Mouse (Mus musculus) urinary bladder, postnatal 25 days (tissue): ENCODE results near the gene Ephb1.

Experiments
- DNase-seq: peaks from one replicate; pipeline ENCODE4 v3.0.0; 2022; ENCODE audit warnings: low spot score

Ephb1 gene

GRCm38 (mm10) chr9:102354561-102354973, at the start of gene Ephb1:
Ephb1 (minus strand) TSS chr9:102354693.
- peak; percentile 59 for DNase-seq

GRCm38 (mm10) chr9:102403086-102404021, 48.9 kb upstream of the Ephb1 start:
- peak; percentile 27 for DNase-seq

- no peak for DNase-seq
These were observed 48.2 kb upstream of the Ephb1 start for GRCm38 (mm10) chr9:102402671-102403070.

GRCm38 (mm10) chr9:102388266-102388665, 33.8 kb upstream of the Ephb1 start:
- no peak for DNase-seq

GRCm38 (mm10) chr9:102386816-102387215, 32.3 kb upstream of the Ephb1 start:
- DNase-seq = no peak

GRCm38 (mm10) chr9:102380235-102380634, 25.7 kb upstream of the Ephb1 start:
- no peak for DNase-seq

GRCm38 (mm10) chr9:102374661-102375060, 20.2 kb upstream of the Ephb1 start:
- DNase-seq = no peak

GRCm38 (mm10) chr9:102373886-102374285, 19.4 kb upstream of the Ephb1 start:
- no peak for DNase-seq

GRCm38 (mm10) chr9:102371936-102372335, 17.4 kb upstream of the Ephb1 start:
- DNase-seq = no peak

GRCm38 (mm10) chr9:102371036-102371770, 16.7 kb upstream of the Ephb1 start:
- DNase-seq = no peak

- DNase-seq = no peak
These were observed 15.6 kb upstream of the Ephb1 start for GRCm38 (mm10) chr9:102370141-102370540.

GRCm38 (mm10) chr9:102369141-102369540, 14.6 kb upstream of the Ephb1 start:
- DNase-seq = no peak

- DNase-seq = no peak
These were observed 13.3 kb upstream of the Ephb1 start for GRCm38 (mm10) chr9:102367796-102368195.

GRCm38 (mm10) chr9:102365536-102365935, 11.0 kb upstream of the Ephb1 start:
- DNase-seq = no peak

- DNase-seq = no peak
These were observed 4.8 kb upstream of the Ephb1 start for GRCm38 (mm10) chr9:102359311-102359710.

- no peak for DNase-seq
These were observed 4.2 kb upstream of the Ephb1 start for GRCm38 (mm10) chr9:102358711-102359110.

- DNase-seq = no peak
These were observed 3.5 kb upstream of the Ephb1 start for GRCm38 (mm10) chr9:102358011-102358410.

GRCm38 (mm10) chr9:102356516-102356915, 2.0 kb upstream of the Ephb1 start:
- DNase-seq = no peak

GRCm38 (mm10) chr9:102355726-102356125, 1.2 kb upstream of the Ephb1 start:
- no peak for DNase-seq

GRCm38 (mm10) chr9:102353636-102354491, 629 bp downstream of the Ephb1 start:
- no peak for DNase-seq

- DNase-seq = no peak
These were observed 1.3 kb downstream of the Ephb1 start for GRCm38 (mm10) chr9:102353056-102353635.
